Mouse (Mus musculus) lung, embryonic 15.5 days (tissue): ENCODE measurements around the gene Inpp5f. TPM values are rescaled to one million over a fixed set of nuclear protein-coding genes. Genes with fewer than 3 reads are reported as not detected.

ENCODE experiments used
- polyA plus RNA-seq: library from polyadenylated mRNA; unstranded; fragments of >200 nt; fragmentation: Nextera tagmentation; extraction: Ambion mirVana; gene quantifications from 2 replicates; pipeline ENCODE4 v1.2.1, GENCODE M21; 2015

Inpp5f gene
- polyA plus RNA-seq, 1 experiment from 2014 or later, result 17.2 TPM

Other genes with a start within 250 kb of the Inpp5f start
- 35.1 and 36.6 TPM in 2 replicates for gene Rgs10, start 192.6 kb upstream of the Inpp5f start, polyA plus RNA-seq
- 24.9 and 26.2 TPM in 2 replicates for gene Tial1, start 149.6 kb upstream of the Inpp5f start, polyA plus RNA-seq
- 18.3 and 18.4 TPM in 2 replicates for gene Bag3, start 87.7 kb upstream of the Inpp5f start, polyA plus RNA-seq
- 66.9 and 67.3 TPM in 2 replicates for gene Mcmbp, start 129.2 kb downstream of the Inpp5f start, polyA plus RNA-seq
- gene Sec23ip, start 133.6 kb downstream of the Inpp5f start, polyA plus RNA-seq, result 37.6 and 38.8 TPM in 2 replicates